Mouse (Mus musculus) intestine, postnatal 0 days (tissue): ENCODE results near the gene Vps26a. TPM values are rescaled to one million over a fixed set of nuclear protein-coding genes. Genes with fewer than 3 reads are reported as not detected.
"Not testable (repeated sequence)": the region's sequence is repeated elsewhere in the genome, so short reads cannot be mapped to it uniquely, and the experiment has no call there.

ENCODE experiments used
- ATAC-seq: fragments of 200-750 bp; cut with Nextera tagmentation; 2 replicates; pipeline ENCODE4 v1.8.0; 2017; ENCODE audit warnings: mild to moderate bottlenecking, moderate TSS enrichment, moderate library complexity
- H3K27ac ChIP-seq: fragments of 300-500 bp; sonication (generic); 2 replicates; pipeline ENCODE4 v1.5.1; 2014; ENCODE audit warnings: mild to moderate bottlenecking, low read depth, low read length, moderate library complexity
- H3K27me3 ChIP-seq: fragments of 300-500 bp; sonication (generic); replicated peaks from 2 replicates; pipeline ENCODE4 v1.6.1; 2014; ENCODE audit warnings: low read length, mixed read lengths; ENCODE audit not compliant: control insufficient read depth, insufficient read depth
- H3K36me3 ChIP-seq: fragments of 300-500 bp; sonication (generic); 2 replicates; pipeline ENCODE4 v1.6.1; 2014; ENCODE audit warnings: mild to moderate bottlenecking, moderate library complexity; ENCODE audit not compliant: control insufficient read depth, insufficient read depth
- H3K4me1 ChIP-seq: fragments of 300-500 bp; sonication (generic); replicated peaks from 2 replicates; pipeline ENCODE4 v1.6.1; 2014; ENCODE audit warnings: antibody characterized with exemption, low read length, mixed read lengths; ENCODE audit not compliant: control insufficient read depth, insufficient read depth
- H3K4me2 ChIP-seq: fragments of 300-500 bp; sonication (generic); replicated peaks from 2 replicates; pipeline ENCODE4 v1.6.1; 2014; ENCODE audit warnings: low read depth, mild to moderate bottlenecking, moderate library complexity
- H3K4me3 ChIP-seq: fragments of 300-500 bp; sonication (generic); 2 replicates; pipeline ENCODE4 v1.5.1; 2014; ENCODE audit warnings: low read depth, low read length
- H3K9ac ChIP-seq: fragments of 300-500 bp; sonication (generic); 2 replicates; pipeline ENCODE4 v1.6.1; 2014; ENCODE audit warnings: mild to moderate bottlenecking, low read depth, low read length
- H3K9me3 ChIP-seq: fragments of 300-500 bp; sonication (generic); 2 replicates; pipeline ENCODE4 v1.6.1; 2016; ENCODE audit warnings: mixed run types; ENCODE audit not compliant: control insufficient read depth
- CTCF ChIP-seq: sonication (generic); IDR thresholded peaks from 2 replicates; pipeline ENCODE4 v1.5.1; 2016; ENCODE audit warnings: low read depth, mild to moderate bottlenecking, control low read depth, antibody characterized with exemption, moderate library complexity
- WGBS: fragments of 180-500 bp; shearing (Covaris S2); extraction: QIAGEN DNeasy Blood & Tissue Kit; methylation state at CpG from one replicate; pipeline ENCODE4 v1.1.7; 2014; 5-methylcytosine and 5-hydroxymethylcytosine counted together
- polyA plus RNA-seq: library from polyadenylated mRNA; unstranded; fragments of >200 nt; fragmentation: Nextera tagmentation; extraction: Ambion mirVana; gene quantifications from 2 replicates; pipeline ENCODE4 v1.2.1, GENCODE M21; 2015

The Vps26a gene
- polyA plus RNA-seq, 1 experiment from 2014 or later: 102 TPM

DNA sequence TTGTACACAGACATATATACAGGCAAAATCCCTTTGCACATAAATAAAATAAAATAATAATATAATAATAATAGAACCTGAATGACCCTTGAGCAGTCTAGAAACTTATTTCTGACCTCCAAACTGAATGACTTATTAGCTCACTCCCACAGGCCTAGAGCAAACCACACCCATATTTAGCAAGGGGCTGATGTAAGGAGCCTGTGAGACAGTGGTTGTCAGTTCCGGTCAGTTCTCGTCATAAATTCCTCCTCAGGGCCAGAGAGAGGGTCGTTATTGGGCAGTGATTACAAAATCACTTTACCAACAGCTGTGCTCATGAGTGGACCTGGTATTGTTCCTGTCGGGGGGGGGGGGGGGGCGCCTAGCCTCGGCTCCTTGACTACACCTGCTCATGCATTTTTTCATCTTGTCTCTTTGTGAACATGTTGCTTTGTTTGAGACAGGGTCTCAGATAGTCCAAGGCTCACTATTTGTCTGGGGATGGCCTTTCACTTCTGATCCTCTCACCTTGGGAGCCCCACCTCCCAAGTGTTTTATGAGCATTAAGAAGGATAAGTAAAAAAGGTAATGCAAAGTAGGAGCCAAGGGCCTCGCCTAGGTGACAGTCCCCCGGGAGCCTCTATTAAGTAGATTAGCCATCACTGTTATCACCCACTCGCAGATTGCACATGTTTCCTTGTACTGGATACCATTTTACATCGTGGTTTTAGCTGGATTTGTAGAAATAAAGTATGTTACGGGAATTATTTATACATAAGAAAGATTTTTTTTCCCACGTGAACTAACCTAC lies 17.4 kb upstream of the Vps26a start:
- ATAC-seq: no peak
- no peak overlapping the region for H3K27ac ChIP-seq
- 41% methylated on average over 12 of the region's 12 CpGs for WGBS

DNA sequence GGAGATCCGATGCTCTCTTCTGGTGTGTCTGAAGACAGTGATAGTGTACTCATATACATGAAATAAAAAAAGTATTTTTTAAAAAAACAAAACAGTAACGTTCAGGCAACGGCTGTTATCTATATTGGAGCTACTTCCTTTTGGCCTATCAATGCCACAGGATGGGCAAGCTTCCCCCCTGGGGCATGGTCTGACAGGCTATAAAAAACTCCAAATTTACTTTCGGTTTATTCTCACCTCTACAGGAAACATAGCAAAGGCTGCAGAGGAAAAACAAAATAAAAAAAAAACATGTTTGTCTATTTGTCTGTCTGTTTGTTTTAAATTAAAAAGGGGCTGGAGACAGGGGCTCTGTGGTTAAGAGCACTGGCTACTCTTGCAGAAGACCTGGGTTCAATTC lies 16.7 kb upstream of the Vps26a start:
- no peak for ATAC-seq
- Histone ChIP-seq H3K4me1 (no peaks in the 10 kb centered on the region), H3K9me3 (no peaks in the 10 kb centered on the region), H3K27ac (no peak overlapping the region), H3K9ac (no peak overlapping the region), H3K36me3 (no peaks in the 10 kb centered on the region), H3K4me3 (no peak overlapping the region), H3K4me2 (no peak overlapping the region), H3K27me3 (peaks cover 5% of the 10 kb centered on the region; the same call in 1 of the 2 replicates)
- WGBS: 47% methylated on average over 4 of the region's 4 CpGs
- no peak for TF ChIP-seq CTCF

More for the DNA sequence above, 17.4 kb upstream of the Vps26a start:
- H3K4me2 ChIP-seq: no peak overlapping the region
- TF ChIP-seq CTCF: no peak
- no peaks in the 10 kb centered on the region for H3K4me1 ChIP-seq
- no peak overlapping the region for H3K4me3 ChIP-seq
- H3K27me3 ChIP-seq: peaks cover 5% of the 10 kb centered on the region; the same call in 1 of the 2 replicates
- no peaks in the 10 kb centered on the region for H3K9me3 ChIP-seq
- H3K36me3 ChIP-seq: no peaks in the 10 kb centered on the region
- H3K9ac ChIP-seq: no peak overlapping the region

DNA sequence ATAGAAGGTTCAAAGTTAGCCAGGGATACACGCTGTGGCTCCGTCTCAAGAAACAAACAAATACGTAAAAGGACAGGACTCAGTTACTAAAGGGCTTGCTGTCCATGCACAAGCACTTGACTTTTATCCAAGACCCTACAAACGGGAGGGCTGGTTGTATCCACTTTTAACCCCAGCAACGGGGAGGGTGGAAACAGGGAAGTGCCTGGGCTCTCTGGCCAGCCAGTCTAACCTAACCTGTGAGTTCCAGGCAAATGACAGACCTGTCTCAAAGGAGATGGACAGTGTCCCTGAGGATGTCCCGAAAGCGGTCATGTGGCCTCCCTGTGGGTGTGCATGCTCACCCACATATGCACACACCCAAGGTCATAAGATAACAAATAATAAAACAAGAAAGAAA lies 15.3 kb upstream of the Vps26a start:
- Histone ChIP-seq H3K27ac (no peak overlapping the region), H3K9me3 (no peaks in the 10 kb centered on the region), H3K36me3 (no peaks in the 10 kb centered on the region), H3K4me3 (no peak overlapping the region), H3K27me3 (peaks cover 5% of the 10 kb centered on the region; the same call in 1 of the 2 replicates), H3K4me1 (no peaks in the 10 kb centered on the region), H3K9ac (no peak overlapping the region), H3K4me2 (no peak overlapping the region)
- ATAC-seq: no peak
- TF ChIP-seq CTCF: no peak
- WGBS: 75% methylated on average over 7 of the region's 7 CpGs

DNA sequence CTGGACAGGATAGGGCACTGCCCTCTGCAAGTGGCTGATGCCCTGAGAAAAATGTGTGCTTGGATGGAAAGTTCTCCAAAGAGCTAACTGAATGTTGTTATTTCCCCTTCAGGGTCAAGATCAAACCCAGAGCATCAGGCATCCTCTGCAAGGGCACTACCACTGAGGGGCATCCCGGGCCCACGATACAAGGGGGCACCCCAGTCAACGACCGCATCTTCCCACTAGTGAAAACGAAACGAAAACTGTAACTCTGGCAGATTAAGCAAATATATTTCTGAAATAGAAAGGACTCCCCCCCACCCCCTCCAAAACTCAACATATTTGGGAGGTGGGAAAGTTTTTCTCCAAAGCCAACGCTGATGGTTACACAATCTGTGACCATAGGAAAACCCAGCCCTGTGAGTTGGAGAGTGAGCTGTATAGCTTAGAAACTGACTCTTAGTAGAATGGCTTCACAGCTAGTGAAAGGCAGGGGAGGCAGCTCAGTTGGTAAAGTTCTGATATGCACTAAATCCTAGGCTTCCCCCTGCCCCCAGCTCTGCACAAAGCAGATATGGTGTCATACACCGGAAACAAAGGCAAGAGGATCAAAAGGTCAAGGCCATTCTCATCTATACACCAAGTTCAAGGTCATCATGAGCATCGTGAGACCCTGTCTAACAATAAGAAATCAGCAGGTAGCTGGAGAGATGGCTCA lies 14.5 kb upstream of the Vps26a start:
- no peak for ATAC-seq
- H3K36me3 ChIP-seq: no peaks in the 10 kb centered on the region
- no peaks in the 10 kb centered on the region for H3K4me1 ChIP-seq
- H3K4me2 ChIP-seq: no peak overlapping the region
- TF ChIP-seq CTCF: no peak
- no peaks in the 10 kb centered on the region for H3K9me3 ChIP-seq
- no peak overlapping the region for H3K4me3 ChIP-seq
- H3K27ac ChIP-seq: no peak overlapping the region
- 86% methylated on average over 9 of the region's 9 CpGs for WGBS
- H3K27me3 ChIP-seq: peaks cover 2% of the 10 kb centered on the region; the same call in 1 of the 2 replicates
- H3K9ac ChIP-seq: no peak overlapping the region

DNA sequence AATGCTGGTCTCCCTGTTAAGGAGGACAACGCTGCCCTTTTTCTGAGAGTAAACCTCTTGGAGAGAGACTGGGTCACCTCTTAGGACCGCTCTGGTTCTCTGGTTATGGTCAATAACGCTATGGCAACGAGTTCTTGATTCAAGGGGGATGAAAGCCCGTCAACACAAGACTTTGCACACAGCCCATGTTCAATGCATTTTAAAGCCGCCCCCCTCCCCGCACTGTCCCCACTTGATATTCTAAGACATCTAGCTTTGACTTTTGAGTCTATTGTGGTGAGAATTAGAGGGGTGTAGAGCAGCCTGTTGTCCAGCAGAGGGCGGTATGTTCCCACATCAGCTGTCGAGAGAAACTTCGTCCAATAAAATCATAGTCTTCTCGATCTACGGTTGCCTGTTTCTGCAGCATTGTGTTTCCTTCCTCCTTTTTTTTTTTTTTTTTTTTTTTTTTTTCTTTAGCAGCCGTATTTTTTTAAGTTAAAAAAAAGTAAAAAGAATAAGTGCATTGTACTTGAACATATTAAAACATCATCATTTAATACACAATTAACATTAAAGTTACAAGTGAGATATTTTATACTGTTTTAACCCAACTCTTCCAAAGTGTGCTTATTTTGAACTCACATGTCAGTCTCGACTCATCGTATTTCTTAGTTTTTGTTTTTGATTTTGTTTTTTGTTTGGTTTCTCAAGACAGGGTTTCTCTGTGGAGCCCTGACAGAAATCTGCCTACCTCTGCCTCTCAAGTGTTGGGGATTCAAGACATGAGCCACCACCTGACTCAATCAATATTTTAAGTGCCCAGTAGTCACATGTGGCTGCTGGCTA lies 13.7 kb upstream of the Vps26a start:
- TF ChIP-seq CTCF: peak; percentile 93
- ATAC-seq: peak; percentile 29; the same call in 1 of the 2 replicates

DNA sequence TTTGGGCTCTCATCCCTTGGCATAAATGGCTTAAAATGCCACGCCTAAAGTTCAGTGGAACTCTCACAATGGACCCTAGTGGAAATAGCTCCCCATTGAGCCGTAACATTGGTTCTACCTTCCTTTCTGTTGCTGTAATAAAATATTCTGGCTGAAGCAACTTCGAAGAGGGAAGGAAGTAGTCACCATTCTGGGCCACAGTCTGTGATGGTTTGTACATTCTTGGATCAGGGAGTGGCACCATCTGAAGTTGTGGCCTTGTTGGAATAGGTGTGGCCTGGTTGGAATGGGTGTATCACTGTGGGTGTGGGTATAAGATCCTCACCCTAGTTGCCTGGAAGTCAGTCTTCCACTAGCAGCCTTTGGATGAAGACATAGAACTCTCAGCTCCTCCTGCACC lies 5.1 kb upstream of the Vps26a start:
- not testable (repeated sequence) for H3K27me3 ChIP-seq, H3K9ac ChIP-seq, H3K4me2 ChIP-seq, H3K9me3 ChIP-seq, H3K36me3 ChIP-seq, H3K4me1 ChIP-seq, H3K4me3 ChIP-seq, H3K27ac ChIP-seq, ATAC-seq
- WGBS: 70% methylated on average over 3 of the region's 3 CpGs

More for the DNA sequence above, 13.7 kb upstream of the Vps26a start:
- WGBS: 23% methylated on average over 15 of the region's 15 CpGs
- Histone ChIP-seq H3K9ac (no peak overlapping the region), H3K27ac (no peak overlapping the region), H3K4me2 (no peak overlapping the region), H3K4me3 (no peak overlapping the region), H3K4me1 (no peaks in the 10 kb centered on the region), H3K9me3 (no peaks in the 10 kb centered on the region), H3K36me3 (no peaks in the 10 kb centered on the region), H3K27me3 (no peaks in the 10 kb centered on the region)
